Mouse (Mus musculus): ENCODE data around the gene Rundc3a. TPM values are rescaled to one million over a fixed set of nuclear protein-coding genes. Genes with fewer than 3 reads are reported as not detected.

Rundc3a gene
- total RNA-seq, 2 experiments from 2014 or later = 399 to 416 TPM

Small RNA genes lying within 50 kb of the gene (microRNA-seq; reads per million reads assigned to microRNA genes)
- 0 to 0.53 reads per million in 2 experiments for gene Mir6930

Other genes starting within 250 kb of the Rundc3a start
- not detected for gene Nags, start 247.9 kb upstream of the Rundc3a start, total RNA-seq (2021)
- gene Tmem101, start 237.0 kb upstream of the Rundc3a start, total RNA-seq (2021) = 10 to 100 TPM; 27.0 to 30.3 TPM
- gene Lsm12, start 208.1 kb upstream of the Rundc3a start, total RNA-seq (2021) = 10 to 100 TPM; 60.5 to 65.2 TPM
- gene G6pc3, start 203.8 kb upstream of the Rundc3a start, total RNA-seq (2021) = 10 to 100 TPM; 45.5 to 49.1 TPM
- 100 to 1,000 TPM; 194 to 197 TPM for gene Hdac5, start 163.2 kb upstream of the Rundc3a start, total RNA-seq (2021)
- under 1 TPM; 0.46 to 0.63 TPM for gene BC030867, start 144.5 kb upstream of the Rundc3a start, total RNA-seq (2021)
- gene Asb16, start 124.7 kb upstream of the Rundc3a start, total RNA-seq (2021) = under 1 TPM; 0.59 to 0.72 TPM
- gene Tmub2, start 108.5 kb upstream of the Rundc3a start, total RNA-seq (2021) = 10 to 100 TPM; 66.1 to 69.5 TPM
- 100 to 1,000 TPM; 180 to 196 TPM for gene Atxn7l3, start 96.8 kb upstream of the Rundc3a start, total RNA-seq (2021)
- 100 to 1,000 TPM; 104 to 108 TPM for gene Ubtf, start 73.7 kb upstream of the Rundc3a start, total RNA-seq (2021)
- 1 to 10 TPM; 1.2 to 1.3 TPM for gene Slc4a1, start 27.2 kb upstream of the Rundc3a start, total RNA-seq (2021)
- gene Slc25a39, start 14.5 kb downstream of the Rundc3a start, total RNA-seq (2021) = 10 to 100 TPM; 71.0 to 71.3 TPM
- 10 to 100 TPM; 74.3 to 78.5 TPM for gene Grn, start 36.9 kb downstream of the Rundc3a start, total RNA-seq (2021)
- gene Fam171a2, start 54.3 kb downstream of the Rundc3a start, total RNA-seq (2021) = 100 to 1,000 TPM in 1 of 2 experiments, 10 to 100 TPM in 1; 97.3 to 111 TPM
- gene Itga2b, start 76.7 kb downstream of the Rundc3a start, total RNA-seq (2021) = 1 to 10 TPM; 2.0 to 3.6 TPM
- 10 to 100 TPM; 52.1 to 62.1 TPM for gene Gpatch8, start 163.0 kb downstream of the Rundc3a start, total RNA-seq (2021)
- gene Gm11627, start 186.1 kb downstream of the Rundc3a start, total RNA-seq (2021) = 1 to 10 TPM; 3.5 to 9.8 TPM
- gene Fzd2, start 211.0 kb downstream of the Rundc3a start, total RNA-seq (2021) = 10 to 100 TPM; 10.6 to 11.1 TPM